18 mouse cellular contexts compared by ENCODE assay signal in the genomic region with DNA sequence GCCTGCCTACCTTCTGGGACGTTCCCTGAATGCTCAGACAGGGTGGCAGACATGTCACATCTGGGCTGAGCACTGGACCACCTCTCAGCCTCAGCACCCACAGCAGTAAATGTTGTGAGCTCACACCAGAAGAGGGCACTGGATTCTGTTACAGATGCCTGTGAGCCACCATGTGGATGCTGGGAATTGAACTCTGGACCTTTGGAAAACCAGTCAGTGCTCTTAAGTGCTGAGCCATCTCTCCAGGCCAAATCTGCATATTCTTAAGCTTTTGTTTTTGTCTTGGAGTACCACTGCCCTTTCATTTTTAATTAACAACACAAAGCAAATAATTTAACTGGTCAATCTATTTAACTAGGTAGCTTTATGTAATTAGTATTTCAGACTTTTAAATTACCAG. TPM values are rescaled to one million over a fixed set of nuclear protein-coding genes. Genes with fewer than 3 reads are reported as not detected.
A peak's percentile ranks its signal among the peaks of the same experiment; 100 is the strongest.
DNase-seq lines count a peak whose midpoint lies in the region; ATAC-seq and TF ChIP-seq lines count a peak whose summit lies in the region.
"Had no signal": no experiment of that assay in that cellular context is flagged by ENCODE, and none has a peak within 500 bp of the region (broad histone marks: within the 10 kb centered on the region; RNA-seq: fewer than 3 reads in every experiment).

No protein-coding gene starts in this region.

- no peak for ATAC-seq in intestine, postnatal 0 days
- no peak for ATAC-seq in intestine, embryonic 16.5 days
- no peak for ATAC-seq in megakaryocyte, adult 5-6 weeks (ENCODE audit: poor library complexity, severe bottlenecking)
- ATAC-seq: forebrain, embryonic 13.5 days; forebrain, postnatal 0 days; Patski had no signal

- H3K4me1 ChIP-seq in intestine, postnatal 0 days (replicated peaks; ENCODE audit: control insufficient read depth, insufficient read depth, low read length), result no peaks in the 10 kb centered on the region
- H3K4me1 ChIP-seq in intestine, embryonic 16.5 days (ENCODE audit: control insufficient read depth, insufficient read depth, low read length), result no peaks in the 10 kb centered on the region
- peaks cover 29% of the 10 kb centered on the region for H3K4me1 ChIP-seq in megakaryocyte, embryonic 14.5 days
- no peaks in the 10 kb centered on the region; the same call in 1 of the 2 replicates for H3K4me1 ChIP-seq in brown adipose tissue, adult 24 weeks (ENCODE audit: control insufficient read depth, insufficient read depth, insufficient read length, low read length)
- H3K4me1 ChIP-seq: embryonic facial prominence, embryonic 10.5 days; forebrain, embryonic 13.5 days had no signal

- H3K36me3 ChIP-seq in intestine, postnatal 0 days (ENCODE audit: control insufficient read depth, insufficient read depth), result peaks cover 41% of the 10 kb centered on the region
- peaks cover 16% of the 10 kb centered on the region for H3K36me3 ChIP-seq in intestine, embryonic 16.5 days (ENCODE audit: control insufficient read depth, insufficient read depth, low read length)
- H3K36me3 ChIP-seq in megakaryocyte, embryonic 14.5 days (replicated peaks; ENCODE audit: low read length), result peaks cover 99% of the 10 kb centered on the region

- H3K4me2 ChIP-seq in intestine, postnatal 0 days (replicated peaks; ENCODE audit: low read depth), result no peak overlapping the region
- no peak overlapping the region for H3K4me2 ChIP-seq in intestine, embryonic 16.5 days (ENCODE audit: low read depth, low read length)
- H3K4me2 ChIP-seq: forebrain, embryonic 13.5 days; heart, embryonic 12.5 days had no signal

- DNase-seq in kidney, postnatal 14 days, result peak; percentile 21
- DNase-seq in kidney, adult 11 months, result no peak
- DNase-seq: adrenal gland, adult 2 months; adrenal gland, postnatal 25 days; B cell, adult 2 months; cerebellum, adult 2 months; cerebellum, postnatal 10 days; forebrain, postnatal 0 days; gastrocnemius, postnatal 14 days had no signal

- no peak overlapping the region for H3K27ac ChIP-seq in intestine, postnatal 0 days (ENCODE audit: low read depth, low read length)
- no peak overlapping the region for H3K27ac ChIP-seq in intestine, embryonic 16.5 days (ENCODE audit: low read length)
- 0 out of 2 replicates have a peak overlapping the region, but pooled peaks have one; percentile 6 for H3K27ac ChIP-seq in brown adipose tissue, adult 24 weeks (replicated peaks; ENCODE audit: low read depth, low read length)
- H3K27ac ChIP-seq: embryonic facial prominence, embryonic 10.5 days; forebrain, embryonic 13.5 days had no signal

- 79% methylated on average over 1 of the region's 1 CpGs for whole genome bisulfite sequencing in intestine, postnatal 0 days
- 88% methylated on average over 1 of the region's 1 CpGs for WGBS in intestine, embryonic 16.5 days

- no peak overlapping the region for H3K9ac ChIP-seq in intestine, postnatal 0 days (ENCODE audit: low read depth, low read length)
- H3K9ac ChIP-seq in intestine, embryonic 16.5 days (ENCODE audit: low read depth, low read length), result no peak overlapping the region
- H3K9ac ChIP-seq: forebrain, embryonic 13.5 days; forebrain, postnatal 0 days; heart, embryonic 12.5 days had no signal

- no peak overlapping the region for H3K4me3 ChIP-seq in intestine, postnatal 0 days (ENCODE audit: low read depth, low read length)
- H3K4me3 ChIP-seq in intestine, embryonic 16.5 days (ENCODE audit: low read length), result no peak overlapping the region
- peak overlapping the region; percentile 70 for H3K4me3 ChIP-seq in megakaryocyte, embryonic 14.5 days (replicated peaks)
- H3K4me3 ChIP-seq in brown adipose tissue, adult 24 weeks (ENCODE audit: insufficient read depth, low read depth, low read length), result no peak overlapping the region
- H3K4me3 ChIP-seq: embryonic facial prominence, embryonic 10.5 days; forebrain, embryonic 13.5 days; heart, embryonic 12.5 days had no signal

- no peaks in the 10 kb centered on the region for H3K9me3 ChIP-seq in intestine, postnatal 0 days (ENCODE audit: control insufficient read depth)
- H3K9me3 ChIP-seq in intestine, embryonic 16.5 days (ENCODE audit: control insufficient read depth, low read length), result no peaks in the 10 kb centered on the region
- H3K9me3 ChIP-seq in megakaryocyte, embryonic 14.5 days, result no peaks in the 10 kb centered on the region
- H3K9me3 ChIP-seq: embryonic facial prominence, embryonic 10.5 days; forebrain, embryonic 13.5 days; heart, embryonic 12.5 days had no signal

- TF ChIP-seq CTCF in intestine, postnatal 0 days (IDR thresholded peaks at IDR 0.05; ENCODE audit: low read depth), result peak; percentile 20; the same call in 1 of the 2 replicates

- no peaks in the 10 kb centered on the region for H3K27me3 ChIP-seq in intestine, postnatal 0 days (replicated peaks; ENCODE audit: control insufficient read depth, insufficient read depth, low read length)
- H3K27me3 ChIP-seq in intestine, embryonic 16.5 days (replicated peaks; ENCODE audit: control insufficient read depth, insufficient read depth, low read length), result no peaks in the 10 kb centered on the region
- no peaks in the 10 kb centered on the region for H3K27me3 ChIP-seq in megakaryocyte, embryonic 14.5 days (replicated peaks)
- H3K27me3 ChIP-seq: forebrain, embryonic 13.5 days; heart, embryonic 12.5 days; Patski had no signal

RNA-seq across cellular contexts. Expression of gene Tnpo1, which starts 44.2 kb away (rescaled TPM):
- 24.3 and 24.5 TPM in 2 replicates for polyA plus RNA-seq in intestine, postnatal 0 days (2015; fragmentation: Nextera tagmentation; extraction: Ambion mirVana)
- polyA plus RNA-seq in intestine, embryonic 16.5 days (2015; fragmentation: Nextera tagmentation; extraction: Ambion mirVana), result 49.7 and 50.7 TPM in 2 replicates
- 0.41 and 2.3 TPM in 2 replicates for polyA plus RNA-seq in megakaryocyte, embryonic 14.5 days (2012; ENCODE audit: insufficient read depth, low replicate concordance)
- total RNA-seq in megakaryocyte, adult 5-6 weeks (2015), result 81.2 and 94.3 TPM in 2 replicates
- total RNA-seq in megakaryocyte, adult 5-6 weeks (2017), result 87.9 and 89.8 TPM in 2 replicates
- 27.5 and 36.6 TPM in 2 replicates for polyA plus RNA-seq in brown adipose tissue, adult 24 weeks (2012; ENCODE audit: insufficient read depth, insufficient read length, missing spikeins)
